Mouse (Mus musculus): Measurements from ENCODE around the gene Wwc1.
"Not testable (repeated sequence)": the region's sequence is repeated elsewhere in the genome, so short reads cannot be mapped to it uniquely, and the experiment has no call there.

Gene Wwc1

DNA sequence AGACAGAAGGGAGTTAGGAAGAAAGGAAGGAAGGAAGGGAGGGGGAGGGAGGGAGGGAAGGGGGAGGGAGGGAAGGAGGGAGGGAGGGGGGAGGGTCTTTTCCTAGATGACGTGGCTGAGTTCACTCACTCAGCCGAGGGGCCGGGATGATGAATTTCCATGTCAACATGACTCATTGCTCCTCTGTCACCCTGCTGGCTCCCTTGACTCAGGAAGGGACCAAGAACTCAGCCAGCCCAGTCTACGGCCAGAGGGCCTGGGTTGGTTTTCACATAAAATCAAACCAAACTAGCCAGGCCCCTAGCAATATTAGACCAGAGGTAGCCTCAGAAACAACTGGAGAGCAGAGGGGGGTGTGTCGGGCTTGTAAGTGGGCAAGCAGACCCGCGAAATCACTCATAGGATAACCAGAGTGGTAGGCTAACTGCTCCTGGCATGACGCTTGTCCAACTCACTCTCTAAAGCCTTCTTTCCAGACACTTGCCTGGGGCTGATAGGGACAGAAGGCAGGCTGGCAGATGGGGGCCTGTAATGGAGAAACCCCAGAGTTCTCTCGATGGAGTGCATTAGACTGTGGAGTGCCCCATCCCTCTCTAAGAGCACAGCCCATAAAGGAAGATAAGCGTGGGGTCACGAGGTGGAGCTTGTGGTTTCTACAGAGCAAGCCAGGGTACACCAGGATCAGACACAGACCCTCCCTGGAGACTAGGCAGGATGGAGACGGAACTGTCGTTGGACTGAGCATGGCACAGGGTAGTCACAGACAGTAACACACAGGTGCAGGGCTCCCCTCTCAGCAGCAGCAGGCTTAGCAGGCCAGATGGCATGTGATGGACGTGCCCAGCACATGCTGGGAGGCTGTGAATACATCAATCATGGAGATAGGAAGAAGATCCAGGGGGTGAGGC is 102.4 kb downstream of the Wwc1 start:
- no peak for DNase-seq (ENCODE audit: low spot score)

DNA sequence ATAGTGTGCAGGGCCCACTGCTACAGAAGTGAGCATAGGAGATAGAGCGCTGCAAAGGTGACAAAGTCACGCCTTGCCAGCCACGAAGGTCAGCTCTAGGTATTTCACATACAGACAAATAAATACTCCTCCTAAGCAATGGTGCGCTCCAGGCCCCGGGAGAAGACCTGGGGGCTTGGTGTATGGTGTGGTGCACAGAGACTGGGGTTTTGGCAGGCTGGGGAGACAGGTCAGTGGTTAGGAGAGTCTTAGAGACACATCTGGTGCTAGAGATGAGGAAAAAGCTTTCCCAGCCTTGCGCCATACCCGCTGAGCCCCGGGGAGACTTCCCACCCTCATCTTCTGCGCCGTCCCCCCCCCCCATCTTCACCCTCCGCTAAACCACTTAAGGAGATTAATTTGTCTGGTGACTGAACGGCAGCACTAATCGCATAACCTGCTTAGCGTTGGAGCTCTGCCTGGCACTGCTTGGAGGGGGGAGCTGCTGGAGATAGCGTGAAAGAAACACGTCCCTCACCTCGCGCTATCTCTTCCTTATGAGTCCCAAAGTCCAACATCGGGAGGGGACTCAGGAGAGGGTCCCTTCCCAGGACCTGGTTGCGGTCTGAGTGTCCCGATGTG is 106.6 kb downstream of the Wwc1 start:
- DNase-seq (ENCODE audit: low spot score) = no peak

DNA sequence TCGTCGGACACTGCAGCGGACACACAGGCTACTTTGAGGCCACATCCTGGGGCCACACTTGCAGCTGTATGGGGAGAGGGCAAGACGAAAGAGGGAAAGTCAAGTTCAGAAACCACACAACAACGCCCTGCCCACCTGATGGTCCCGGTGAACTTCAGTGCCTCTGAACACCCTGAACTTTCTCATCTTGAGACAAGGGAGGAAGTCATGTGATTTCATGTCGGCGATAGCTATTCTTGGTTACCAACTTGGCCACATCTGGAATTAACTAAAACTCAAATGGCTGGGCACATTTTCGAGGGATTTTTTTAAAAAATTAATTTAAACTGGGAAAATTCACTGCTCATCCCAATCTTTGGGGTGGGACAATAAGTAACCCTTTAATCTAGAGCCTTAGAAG is 109.4 kb downstream of the Wwc1 start:
- no peak for DNase-seq (ENCODE audit: low spot score)

DNA sequence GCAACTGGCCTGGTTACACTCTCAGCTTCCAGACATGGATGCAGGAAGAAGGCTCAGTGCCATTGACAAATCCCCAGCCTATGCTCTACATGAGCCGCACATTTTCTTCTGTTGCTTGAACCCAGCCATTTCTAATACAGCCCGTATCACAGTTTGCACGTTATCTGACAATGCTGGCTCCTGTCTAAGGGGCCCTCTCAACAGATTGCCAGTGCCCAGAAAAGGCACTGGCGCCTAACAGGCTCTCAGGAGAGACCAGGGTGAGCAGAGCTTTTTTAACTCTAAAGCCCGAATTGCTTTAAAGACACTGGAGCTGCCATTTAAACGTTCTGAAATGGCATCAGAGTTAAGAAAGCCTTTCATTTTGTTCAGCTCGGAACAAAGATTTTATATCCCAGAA is 114.2 kb downstream of the Wwc1 start:
- DNase-seq (ENCODE audit: low spot score) = no peak

DNA sequence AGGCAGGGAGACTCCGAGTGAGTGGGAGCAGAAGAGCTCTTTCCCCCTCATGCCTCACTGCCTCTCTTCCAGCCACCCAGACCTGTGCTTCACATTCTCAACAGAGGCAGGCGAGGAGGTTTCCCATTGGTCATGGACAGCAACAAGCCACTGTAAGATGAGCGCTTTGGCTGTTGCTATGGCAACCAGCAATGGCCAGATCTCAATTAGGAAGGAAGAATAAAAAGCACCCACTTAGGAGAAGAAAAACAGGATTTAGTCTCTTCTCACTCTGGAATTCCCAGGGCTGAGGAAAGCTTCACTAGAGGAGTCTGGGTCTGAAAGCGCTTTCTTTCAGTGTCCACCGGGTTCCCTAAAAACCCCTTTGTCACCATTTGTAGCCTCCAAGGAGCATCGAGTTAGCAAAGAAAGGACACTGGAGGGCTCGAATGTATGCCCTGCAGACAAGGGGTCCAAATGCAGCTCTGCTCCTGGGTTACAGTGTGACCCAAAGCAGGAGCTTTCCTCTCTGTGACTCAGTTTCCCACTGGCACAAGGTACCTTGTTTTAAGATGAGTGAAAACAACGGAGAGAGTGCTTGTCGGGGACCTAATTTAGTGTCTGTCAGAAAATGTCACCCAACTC is 115.2 kb downstream of the Wwc1 start:
- no peak for DNase-seq (ENCODE audit: low spot score)

DNA sequence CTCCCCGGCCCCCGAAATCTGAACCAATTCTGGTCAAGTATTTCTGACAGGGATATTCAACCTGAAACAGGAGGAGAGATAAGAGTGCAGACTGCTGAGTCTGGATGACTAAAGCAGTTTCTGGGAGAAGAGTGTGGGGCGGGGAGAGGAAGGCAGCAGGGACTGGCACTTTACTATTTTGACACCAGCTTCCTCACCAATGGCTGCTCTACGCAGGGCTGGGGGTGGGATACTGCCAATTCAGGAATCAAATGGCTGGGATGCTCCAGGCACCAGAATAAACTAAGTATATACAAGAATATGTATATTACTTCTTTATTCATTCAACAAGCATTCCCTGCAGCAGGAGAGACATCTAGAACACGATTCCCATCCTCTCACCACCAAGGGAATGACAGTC is 116.7 kb downstream of the Wwc1 start:
- DNase-seq (ENCODE audit: low spot score) = no peak

DNA sequence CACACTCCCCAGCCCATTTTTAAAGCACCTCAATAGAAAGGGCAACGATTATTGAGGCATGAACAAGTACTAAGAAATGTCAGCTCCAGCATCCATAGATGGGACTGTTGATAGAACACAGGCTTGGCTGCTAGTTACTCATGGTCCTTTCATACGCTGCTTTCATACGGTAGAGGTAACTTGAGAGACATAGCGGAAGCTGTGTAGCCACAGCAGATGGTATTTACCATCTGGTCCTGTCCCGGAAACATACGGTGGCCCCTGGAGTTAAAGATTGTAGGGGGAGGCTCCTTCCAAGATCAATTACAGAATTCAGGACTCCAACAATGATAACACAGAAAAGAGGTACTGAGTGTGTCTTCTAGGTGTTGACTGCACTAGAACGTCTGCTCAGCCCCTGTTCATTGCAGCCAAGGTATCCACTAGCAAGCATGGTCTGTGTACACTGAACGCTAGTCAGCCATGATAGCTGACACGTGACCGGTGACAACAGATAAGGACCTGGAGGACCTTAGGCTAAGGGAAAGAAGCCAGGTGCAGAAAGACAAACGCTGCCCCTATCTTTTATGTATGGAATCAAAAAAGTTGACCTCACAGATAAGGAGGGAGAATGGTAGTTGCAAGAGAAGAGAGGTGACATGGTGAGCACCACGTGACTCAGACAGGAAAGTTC is 122.8 kb downstream of the Wwc1 start:
- no peak for DNase-seq (ENCODE audit: low spot score)

DNA sequence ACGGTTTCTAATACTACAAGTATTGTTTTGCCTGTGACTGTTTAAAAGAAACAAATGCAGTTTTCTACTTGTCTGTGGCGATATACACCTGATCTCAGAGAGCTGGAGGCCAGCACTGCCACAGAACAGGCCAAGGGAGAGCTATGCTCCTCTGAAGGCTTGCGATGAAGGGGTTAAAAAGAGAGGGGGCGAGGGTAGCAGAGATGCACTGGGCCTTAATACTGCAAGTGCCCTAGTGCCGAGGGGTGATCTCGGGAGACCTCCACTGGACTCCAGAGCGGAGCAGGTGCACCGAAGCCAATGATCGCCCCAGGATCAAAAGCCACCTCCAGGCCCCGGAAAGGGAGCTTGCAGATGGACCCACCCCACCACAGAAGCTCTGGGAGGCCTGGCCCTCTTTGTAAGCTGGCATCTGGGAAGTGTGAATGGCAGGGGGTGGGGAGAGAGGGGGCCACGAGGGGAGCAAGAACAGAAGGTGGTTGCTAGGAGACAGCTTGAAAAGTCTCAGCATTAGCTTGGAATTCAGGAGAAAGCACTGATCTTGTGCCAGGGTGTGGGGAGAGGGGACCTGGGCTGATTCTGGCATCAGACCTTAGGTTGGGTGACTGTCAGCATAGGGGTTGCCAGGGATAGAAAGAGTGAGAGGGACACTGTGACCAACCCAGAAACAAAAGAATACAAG is 123.8 kb downstream of the Wwc1 start:
- no peak for DNase-seq (ENCODE audit: low spot score)

DNA sequence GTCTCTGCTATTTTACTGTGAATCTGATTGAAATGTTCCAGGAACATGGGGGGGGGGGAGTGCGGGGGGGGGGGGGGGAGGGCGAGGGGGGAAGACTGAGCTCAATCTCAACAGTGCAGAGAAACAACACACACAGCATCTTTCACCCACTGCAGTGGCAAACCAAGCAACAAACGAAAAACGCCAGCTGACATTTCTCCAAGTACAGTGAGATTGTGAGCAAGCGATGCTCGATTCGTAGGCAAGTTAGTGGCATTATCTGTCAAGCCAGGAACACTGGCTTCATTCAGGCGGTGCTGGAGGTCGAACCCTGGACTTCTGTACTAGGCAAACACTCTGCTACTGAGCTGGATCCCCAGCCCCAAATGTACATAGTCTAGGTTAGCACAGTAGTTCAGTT is 124.8 kb downstream of the Wwc1 start:
- no peak for DNase-seq (ENCODE audit: low spot score)

DNA sequence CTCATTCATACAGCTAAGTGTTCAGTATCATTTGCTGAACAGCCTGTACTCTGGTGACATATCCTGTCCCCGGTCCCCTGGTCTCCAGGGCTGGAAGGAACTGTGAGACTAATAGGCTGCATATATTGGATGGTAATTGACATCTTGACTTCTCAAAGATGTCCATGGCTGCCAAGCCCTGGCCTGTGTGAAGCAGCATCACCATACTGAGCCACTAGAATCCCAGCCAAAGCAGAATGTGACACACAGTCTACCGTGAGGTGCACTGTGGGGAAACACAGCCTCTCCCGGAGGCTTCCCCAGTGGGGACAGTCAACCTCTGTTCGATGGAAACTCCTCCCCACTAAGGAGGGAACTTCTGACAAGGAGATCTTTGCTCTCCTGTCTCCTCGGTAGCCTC is 125.4 kb downstream of the Wwc1 start:
- no peak for DNase-seq (ENCODE audit: low spot score)

DNA sequence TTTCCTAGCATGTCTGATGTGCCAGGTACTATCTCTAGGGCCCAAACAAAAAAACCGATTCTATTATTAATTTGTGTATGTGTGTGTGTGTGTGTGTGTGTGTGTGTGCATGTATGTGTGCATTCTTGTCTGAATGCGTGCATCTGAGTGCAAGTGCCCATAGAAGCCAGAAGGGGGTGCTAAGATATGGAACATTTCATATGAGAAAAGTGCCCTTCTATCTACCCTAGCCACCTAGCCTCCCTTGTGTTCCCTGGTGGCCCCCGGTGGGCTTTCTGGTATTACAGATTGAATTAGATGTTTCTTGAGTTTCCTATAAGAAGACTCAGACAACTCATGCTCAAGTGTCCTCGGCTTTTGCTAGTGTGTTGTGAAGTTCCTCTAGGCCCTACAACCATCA is 126.7 kb downstream of the Wwc1 start:
- no peak for DNase-seq (ENCODE audit: low spot score)

DNA sequence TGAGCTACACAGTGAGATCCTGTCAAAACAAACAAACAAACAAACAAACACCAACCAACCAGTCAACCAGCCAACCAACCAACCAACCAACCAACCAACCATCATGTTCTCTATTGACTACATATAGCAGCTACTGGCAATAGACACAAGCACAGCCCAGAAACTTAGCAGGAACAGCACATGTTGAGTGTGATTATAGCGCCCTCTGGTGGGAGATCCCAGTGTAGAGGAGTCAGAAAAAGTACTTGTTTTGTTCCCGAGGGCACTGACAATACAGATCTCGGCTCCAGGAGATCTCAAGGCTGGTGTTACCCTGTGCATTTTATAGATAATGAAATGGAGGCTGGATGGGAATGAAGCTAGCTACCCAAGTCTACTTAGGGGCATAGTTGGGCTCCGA is 127.6 kb downstream of the Wwc1 start:
- DNase-seq (ENCODE audit: low spot score) = no peak

DNA sequence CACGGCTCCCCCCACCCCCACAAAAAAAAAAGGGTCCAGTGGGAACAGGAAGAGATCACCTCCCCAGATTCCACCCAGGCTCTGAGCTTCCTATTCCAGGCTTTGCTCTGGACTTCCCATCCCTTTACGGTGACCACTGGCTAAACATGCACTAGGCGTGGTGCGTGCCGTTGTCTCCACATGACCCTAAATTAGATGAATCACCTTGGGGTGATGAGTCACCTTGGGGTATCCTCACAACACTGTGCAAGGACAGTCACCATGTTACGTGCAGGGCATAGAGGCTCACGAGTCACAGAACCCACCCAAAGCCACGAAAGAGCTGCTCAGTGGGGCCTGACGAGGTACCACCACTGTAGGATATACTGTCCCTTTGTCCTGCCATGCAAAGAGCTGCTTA is 136.0 kb downstream of the Wwc1 start:
- no peak for DNase-seq (ENCODE audit: low spot score)

DNA sequence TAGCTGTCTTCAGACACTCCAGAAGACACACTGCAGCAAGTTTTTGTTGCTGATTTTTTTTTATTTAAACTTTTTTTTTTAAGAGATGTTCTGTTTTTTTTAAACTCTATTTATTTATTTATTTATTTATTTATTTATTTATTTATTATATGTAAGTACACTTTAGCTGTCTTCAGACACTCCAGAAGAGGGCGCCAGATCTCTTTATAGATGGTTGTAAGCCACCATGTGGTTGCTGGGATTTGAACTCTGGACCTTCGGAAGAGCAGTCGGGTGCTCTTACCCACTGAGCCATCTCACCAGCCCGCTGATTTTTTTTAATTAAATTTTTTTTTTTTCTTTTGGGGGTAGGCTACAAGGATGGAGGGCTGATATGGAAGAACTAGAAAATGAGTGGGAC is 137.8 kb downstream of the Wwc1 start:
- not testable (repeated sequence) for DNase-seq (ENCODE audit: low spot score)

DNA sequence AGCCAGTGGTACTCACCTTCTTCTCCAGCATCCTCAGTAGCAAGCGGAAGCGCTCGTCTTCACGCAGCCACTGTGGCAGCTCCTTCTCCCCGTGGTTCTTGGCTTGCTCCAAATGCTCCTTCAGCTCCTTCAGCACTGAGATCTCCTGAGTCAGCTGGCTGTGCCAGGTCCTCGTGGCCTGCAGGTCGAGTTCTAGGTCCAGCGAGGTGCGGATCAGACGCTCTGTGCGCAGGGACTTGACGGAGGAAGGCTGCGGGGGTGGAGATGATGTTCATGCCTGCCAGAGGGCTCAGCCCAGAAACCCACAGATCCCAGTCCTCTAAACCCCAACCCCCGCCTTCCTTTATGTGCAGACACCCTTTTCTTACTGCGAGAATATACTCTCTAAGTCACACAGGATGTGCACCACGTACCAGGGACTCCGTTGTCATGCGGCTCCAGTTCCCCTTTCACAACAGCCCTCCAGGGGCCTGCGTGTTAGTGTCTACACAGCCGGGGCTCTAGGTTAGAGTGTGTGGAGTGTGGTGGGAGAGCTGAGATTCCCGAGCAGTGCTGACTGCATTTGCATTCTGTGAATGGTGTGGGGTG is 138.5 kb downstream of the Wwc1 start:
- no peak for DNase-seq (ENCODE audit: low spot score)

DNA sequence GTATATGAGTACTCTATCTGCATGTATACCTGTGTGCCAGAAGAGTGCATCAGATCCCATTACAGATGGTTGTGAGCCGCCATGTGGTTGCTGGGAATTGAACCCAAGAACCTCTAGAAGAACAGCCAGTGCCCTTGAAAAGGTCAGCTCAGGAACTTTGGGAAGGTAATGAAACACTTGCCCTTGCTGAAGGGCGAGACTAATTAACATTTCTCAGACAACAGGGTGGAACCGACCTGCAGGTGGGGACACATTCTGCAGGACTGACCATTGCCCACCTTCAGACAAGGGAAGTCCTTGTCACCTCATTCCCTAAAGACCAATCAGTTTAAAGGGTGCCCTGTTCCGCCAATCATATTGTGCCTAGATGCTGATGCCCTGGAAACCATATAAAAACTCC is 139.5 kb downstream of the Wwc1 start:
- DNase-seq (ENCODE audit: low spot score) = not testable (repeated sequence)

DNA sequence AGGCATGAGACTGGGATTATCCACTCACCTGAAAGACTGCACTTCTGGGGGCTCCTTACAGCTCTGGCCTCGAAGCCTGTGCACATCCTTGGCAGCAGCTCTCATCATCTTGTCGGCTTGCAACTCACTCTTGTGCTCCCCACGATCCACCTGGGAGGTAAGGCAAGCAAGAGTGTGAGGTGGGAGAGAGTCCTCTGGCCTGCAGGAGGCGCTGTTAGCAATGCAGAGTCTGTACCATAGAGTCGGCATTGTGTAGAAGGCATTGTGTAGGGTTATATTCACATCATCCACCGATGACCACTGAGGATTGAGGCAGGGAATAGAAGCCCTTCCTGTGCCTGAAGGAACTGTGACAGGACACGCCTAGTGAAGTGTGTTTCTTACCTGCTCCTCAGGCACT is 140.0 kb downstream of the Wwc1 start:
- DNase-seq (ENCODE audit: low spot score) = no peak

DNA sequence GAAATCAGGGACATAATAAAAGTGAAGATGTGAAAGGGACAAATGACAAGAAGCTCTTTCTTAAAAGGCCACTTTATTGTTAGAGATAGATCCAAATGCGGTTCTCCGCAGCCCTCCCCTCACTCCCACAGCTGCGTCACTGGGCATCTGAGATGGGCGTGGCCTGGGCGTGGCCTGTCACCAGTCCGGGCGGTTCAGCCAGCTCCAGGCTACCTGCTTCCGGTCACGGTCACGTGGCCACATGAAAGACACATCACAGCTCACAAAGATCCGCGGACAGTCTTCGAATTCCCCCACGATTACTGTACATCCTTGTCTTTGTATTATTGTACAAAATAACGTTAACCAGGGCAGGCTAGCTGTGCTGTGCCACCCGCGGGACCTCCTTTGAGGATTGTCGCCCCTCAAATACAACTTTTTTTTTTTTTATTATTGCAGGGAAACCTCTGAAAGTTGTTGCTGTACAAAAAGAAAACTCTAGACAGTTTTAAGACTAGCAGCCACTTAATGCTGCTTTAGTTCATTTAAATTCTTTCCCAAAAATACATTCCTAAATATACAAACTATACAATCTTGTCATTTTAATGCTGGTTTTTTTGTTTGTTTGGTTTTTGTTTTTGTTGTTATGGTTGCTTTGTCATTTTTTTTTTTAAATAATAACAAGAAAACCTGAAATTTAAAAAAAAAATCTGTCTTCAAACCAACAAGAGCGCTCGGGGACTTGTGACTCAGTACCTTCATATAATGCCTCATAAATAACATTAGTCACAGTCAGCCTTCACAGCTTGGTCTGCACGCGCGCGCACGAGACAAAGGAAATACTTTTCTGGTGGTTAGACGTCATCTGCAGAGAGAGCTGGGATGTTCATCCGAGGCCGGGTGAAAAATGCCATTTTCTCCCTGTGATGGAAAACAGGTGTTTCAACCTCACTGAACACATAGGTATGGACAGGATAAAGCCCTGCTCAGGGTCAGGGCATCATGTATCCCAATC is 141.7 kb downstream of the Wwc1 start:
- peak; percentile 91 for DNase-seq (ENCODE audit: low spot score)

DNA sequence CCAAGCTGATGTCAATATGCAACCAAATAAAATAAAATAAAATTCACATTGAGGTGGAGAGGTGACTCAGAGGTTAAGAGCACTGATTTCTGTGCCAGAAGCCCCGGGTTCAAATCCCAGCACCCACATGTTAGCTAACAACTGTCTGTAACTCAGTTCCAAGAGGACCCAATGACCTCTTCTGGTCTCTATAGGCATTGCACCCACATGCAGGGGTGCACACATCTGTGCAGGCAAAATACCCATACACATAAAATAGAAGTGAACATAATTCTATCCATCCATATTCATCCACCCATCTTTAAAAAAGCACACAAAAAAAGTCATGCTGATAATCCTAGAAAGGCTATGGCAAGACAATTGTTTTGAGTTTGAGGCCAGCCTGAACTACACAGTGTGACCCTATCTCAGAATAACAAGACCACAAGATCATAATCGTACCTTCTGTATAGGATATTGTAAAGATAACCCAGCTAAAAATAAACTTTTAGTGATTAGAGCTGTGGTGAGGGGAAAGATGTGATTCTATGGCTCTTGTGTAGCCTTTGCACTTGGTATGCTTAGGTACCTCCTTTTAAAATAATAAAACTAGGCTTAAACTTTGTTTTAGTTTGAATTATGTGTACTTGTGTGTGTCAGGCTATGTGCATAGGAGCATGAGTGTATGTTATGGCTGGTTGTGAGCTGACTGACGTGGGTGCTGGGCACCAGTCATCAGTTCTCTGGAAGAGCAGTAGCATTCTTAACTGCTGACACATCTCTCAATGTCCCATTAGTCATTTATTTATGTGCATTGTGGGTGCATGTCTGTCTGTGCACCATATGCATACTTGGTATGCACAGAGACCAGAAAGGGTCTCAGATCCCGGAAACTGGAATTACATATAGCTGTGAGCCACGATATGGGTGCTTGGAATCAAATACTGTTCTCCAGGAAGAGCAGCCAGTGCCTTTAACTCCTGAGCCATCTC is 142.9 kb downstream of the Wwc1 start:
- no peak for DNase-seq (ENCODE audit: low spot score)

All from ovary, postnatal 36 days (tissue).